Mouse (Mus musculus): ENCODE results near the gene Prss58.

The Prss58 gene

DNA sequence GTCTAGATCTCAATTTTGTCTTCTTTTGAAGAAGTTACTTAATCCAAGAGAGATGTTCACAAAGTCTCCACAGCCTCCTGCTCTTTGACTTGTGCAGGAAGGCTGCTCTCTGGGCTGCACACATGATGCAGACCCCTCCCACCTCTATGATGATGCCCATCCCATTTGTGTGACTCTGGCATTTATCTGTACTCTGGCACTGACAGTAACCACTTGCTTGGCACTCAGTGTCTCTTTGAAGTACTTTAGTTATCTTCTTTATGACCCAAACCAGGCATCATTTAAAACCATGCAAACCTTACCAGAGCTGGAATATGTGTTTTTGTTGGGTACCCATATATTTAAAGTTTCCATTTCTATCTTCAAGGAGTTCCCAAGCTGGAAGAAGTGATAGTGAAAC, at the start of gene Prss58:
Gene Prss58 (minus strand): TSS at position 101 of the 400 bp plus-strand sequence.
- no peak for DNase-seq (ENCODE audit: low spot score in 2 of 2)

DNA sequence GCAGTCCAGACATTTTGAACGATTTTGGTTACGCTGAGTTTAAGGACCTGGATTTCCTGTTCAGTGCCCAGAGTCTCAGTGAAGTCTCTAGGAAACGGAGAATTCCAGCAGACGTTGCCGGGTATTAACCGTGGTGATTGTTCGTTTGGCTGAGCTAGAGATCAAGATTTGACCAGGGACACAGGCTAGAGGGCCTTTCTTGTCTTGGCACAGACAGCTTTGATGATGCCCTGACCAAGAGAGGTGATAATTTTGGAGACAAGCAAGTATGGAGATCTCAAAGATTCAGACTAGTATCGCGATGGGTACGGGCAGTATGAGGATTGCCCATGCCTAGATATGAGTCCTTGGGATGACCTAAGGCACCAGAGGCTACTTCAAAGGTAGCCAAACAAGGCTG, 40.3 kb upstream of the Prss58 start, which contains the start of gene 1700074P13Rik:
Gene 1700074P13Rik (minus strand): TSS at position 101 of the 400 bp plus-strand sequence.
- DNase-seq (ENCODE audit: low spot score in 2 of 2) = no peak

DNA sequence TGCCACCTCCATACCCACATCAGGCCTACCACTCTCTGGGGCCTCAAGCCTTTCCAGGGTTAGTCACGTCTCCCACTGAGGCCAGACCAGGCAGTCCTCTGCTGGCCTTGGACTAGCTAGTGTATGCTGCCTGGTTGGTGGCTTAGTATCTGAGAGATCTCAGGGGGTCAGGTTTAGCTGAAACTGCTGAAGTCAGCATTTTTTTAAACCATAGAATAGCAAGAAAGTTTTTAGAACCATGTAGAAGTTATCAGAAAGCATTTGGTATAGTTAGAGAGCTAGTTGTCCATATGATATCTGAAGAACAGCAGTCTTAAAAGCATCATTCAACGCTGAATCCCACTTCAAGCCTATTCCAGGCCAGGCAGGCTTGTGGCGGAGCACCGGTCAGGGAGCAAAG, 19.8 kb upstream of the Prss58 start:
- no peak for DNase-seq (ENCODE audit: low spot score in 2 of 2)

DNA sequence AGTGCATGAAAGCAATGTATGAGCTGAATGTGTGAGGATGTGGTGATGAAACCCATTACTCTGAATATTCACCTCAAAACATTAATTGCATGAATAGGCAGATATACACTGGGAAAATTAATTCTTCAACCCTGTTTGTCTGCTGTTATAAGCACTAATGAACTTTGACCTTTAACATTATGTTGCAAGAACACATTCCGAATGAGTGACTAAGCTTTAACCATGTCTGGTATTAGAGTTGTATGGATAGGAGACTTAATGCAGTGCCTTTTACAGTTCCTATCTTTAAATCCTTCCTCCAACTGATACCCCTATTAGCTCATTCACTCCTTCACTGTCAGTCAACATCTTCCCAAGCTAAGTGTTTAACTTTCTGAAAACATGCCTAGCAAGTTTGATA, 5.5 kb downstream of the Prss58 start:
- DNase-seq (ENCODE audit: low spot score in 2 of 2) = no peak

DNA sequence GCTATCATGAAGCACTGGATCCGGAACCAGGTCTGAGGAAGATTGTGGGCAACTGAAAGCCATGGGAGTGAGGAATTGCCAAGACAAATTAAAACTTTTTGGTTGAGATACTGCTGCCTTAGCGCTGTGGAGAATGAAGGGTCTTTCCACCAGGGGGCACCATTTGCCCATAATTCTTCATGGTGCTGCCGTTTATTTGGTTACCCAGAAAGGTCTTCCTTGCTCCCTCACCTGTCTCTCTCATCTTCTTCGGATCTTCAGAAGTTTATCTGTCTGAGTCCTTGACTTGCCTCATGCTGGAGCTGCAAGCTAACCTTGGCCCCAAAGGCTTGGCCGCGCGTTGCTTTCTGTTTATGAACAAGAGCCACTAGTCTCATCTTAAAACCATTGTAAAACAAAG, 6.6 kb downstream of the Prss58 start:
- DNase-seq (ENCODE audit: low spot score in 2 of 2) = no peak

DNA sequence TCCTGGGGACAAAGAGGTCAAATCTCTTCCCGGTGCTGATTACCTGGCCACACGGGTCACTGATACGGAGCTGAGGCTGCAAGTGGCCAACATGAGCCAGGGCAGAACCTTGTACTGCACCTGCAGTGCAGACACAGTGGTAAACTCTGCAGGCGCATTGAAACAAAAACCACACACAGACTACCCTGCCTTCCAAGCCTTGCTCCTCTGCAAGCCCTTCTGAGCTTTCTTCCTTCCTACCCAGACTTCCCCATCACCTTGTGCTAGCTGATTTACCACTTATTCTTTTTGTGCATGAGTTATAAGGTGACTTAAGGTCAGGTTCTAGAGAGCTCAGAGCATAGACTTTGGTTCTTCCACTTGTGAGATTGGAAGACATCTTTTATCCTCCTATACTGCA, 8.4 kb downstream of the Prss58 start:
- no peak for DNase-seq (ENCODE audit: low spot score in 2 of 2)

DNA sequence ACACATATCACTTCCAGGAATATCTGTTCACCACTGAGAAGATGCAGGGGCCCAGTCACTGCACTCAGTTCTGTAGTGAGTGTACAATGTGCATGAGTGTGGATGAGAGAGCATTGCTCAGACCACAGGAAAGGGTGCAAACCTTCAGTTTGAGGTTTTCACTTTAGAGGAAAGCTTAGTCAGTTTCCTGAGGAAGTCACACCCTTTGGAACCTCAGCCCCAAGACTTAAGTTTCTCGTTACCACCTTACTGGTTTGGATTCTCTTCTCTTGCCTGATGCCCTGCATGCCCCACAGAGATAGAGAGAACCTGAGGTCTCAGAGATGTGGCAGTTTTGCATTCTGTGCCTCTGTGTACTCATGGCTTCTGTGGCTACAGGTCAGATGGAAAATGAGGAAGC, 9.2 kb downstream of the Prss58 start:
- DNase-seq (ENCODE audit: low spot score in 2 of 2) = no peak

DNA sequence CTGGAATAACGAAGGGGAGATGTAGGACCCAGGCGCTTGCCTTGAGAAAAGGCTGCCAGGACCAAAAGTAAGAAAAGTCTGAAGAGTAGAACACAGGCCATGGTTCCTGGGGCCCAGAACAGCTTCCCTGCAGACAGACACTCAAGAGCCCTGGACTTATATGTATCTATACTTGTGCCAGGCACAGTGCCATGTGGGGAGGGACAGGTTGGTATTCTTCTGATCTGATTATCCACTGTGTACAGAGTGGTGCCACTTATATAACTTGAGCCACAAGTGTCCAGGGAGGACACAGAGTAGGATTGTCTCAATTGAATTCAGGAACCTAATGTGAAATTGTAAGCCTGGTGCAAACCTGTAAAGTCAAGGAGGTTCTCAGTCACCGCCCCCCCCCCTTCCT, 12.8 kb downstream of the Prss58 start, which contains the start of gene Moxd2:
Gene Moxd2 (minus strand): TSS at position 101 of the 400 bp plus-strand sequence.
- DNase-seq (ENCODE audit: low spot score in 2 of 2) = no peak

DNA sequence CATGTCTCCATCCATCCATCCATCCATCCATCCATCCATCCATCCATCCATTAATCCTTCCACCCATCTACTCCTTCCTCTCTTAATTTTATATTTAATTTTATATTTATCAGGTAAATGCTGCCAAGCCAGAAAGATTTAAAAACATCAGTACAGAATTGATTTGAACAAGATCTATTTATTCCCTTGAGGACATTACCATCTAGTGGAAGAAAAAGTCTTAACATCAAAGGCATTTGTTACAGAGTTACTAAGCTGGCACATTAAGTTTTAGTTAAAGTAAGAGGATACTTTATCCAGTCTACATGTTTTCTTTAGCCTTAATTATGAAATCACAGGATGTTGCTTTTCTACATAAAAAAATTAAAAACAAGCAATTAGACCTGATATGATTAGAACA, 54.9 kb downstream of the Prss58 start:
- DNase-seq (ENCODE audit: low spot score in 2 of 2) = no peak

Data from right cerebral cortex, postnatal 10 days (tissue).